Mouse (Mus musculus) bone marrow macrophage, adult 2 months (primary cell): ENCODE measurements around the gene Tmem238l. TPM values are rescaled to one million over a fixed set of nuclear protein-coding genes. Genes with fewer than 3 reads are reported as not detected.

Experiments used
- H3K27ac ChIP-seq: 2 replicates; pipeline ENCODE4 v1.5.1; 2012; ENCODE audit warnings: low read depth, low read length; ENCODE audit not compliant: insufficient read depth
- H3K4me1 ChIP-seq: 2 replicates; pipeline ENCODE4 v1.6.1; 2012; ENCODE audit warnings: low read length; ENCODE audit not compliant: control insufficient read depth, insufficient read depth
- H3K4me3 ChIP-seq: 2 replicates; pipeline ENCODE4 v1.5.1; 2012; ENCODE audit warnings: mild to moderate bottlenecking, low read length, moderate library complexity; ENCODE audit not compliant: insufficient read depth
- CTCF ChIP-seq: IDR thresholded peaks from 2 replicates; pipeline ENCODE4 v1.5.1; 2012; ENCODE audit warnings: low read depth, mild to moderate bottlenecking, low read length, moderate library complexity
- POLR2A ChIP-seq: IDR thresholded peaks from 2 replicates; pipeline ENCODE4 v1.6.1; 2012; ENCODE audit warnings: mild to moderate bottlenecking, low read depth, low read length, borderline replicate concordance
- polyA plus RNA-seq: library from polyadenylated mRNA; stranded (reverse); fragments of >200 nt; gene quantifications from 2 replicates; pipeline ENCODE4 v1.2.4, GENCODE M21; 2012; ENCODE audit not compliant: missing spikeins, insufficient read depth, insufficient read length

Gene Tmem238l
- not detected in 2 replicates for polyA plus RNA-seq

- Histone ChIP-seq H3K4me3 (no peak within 1 kb of the TSS), H3K4me1 (no peaks in the 10 kb centered on the region), H3K27ac (no peak within 1 kb of the TSS)
- TF ChIP-seq CTCF: no peak
- TF ChIP-seq POLR2A: no peak
Observed at GRCm38 (mm10) chr11:66956303-66956702, at the start of gene Tmem238l. TSS of gene Tmem238l (plus strand) at chr11:66956638.

DNA sequence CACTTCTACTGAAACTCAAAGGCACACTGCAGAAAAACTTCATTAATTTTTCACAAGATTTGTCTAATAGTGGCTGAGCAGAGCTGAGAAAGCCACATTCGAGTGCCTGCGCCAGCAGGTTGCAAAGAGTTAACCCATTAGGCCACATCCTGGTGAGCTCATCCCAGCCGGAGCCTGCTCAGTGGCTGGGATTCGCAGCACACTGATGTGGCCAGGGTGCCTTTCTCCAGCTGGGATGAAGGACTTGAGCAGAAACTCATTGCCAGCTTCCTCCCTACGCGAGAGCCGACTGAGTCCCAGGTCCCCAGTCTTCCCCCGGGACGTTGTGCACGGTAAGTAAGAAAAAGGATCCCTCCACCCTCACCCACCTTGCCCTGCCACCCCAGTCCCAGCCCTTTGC lies 44.6 kb upstream of the Tmem238l start, which contains the start of gene Pirt:
Pirt (plus strand) TSS at position 171 of the 400 bp plus-strand sequence.
- TF ChIP-seq POLR2A (no peak), CTCF (no peak)
- Histone ChIP-seq H3K27ac (no peak within 1 kb of the TSS), H3K4me3 (no peak within 1 kb of the TSS), H3K4me1 (no peaks in the 10 kb centered on the region)

DNA sequence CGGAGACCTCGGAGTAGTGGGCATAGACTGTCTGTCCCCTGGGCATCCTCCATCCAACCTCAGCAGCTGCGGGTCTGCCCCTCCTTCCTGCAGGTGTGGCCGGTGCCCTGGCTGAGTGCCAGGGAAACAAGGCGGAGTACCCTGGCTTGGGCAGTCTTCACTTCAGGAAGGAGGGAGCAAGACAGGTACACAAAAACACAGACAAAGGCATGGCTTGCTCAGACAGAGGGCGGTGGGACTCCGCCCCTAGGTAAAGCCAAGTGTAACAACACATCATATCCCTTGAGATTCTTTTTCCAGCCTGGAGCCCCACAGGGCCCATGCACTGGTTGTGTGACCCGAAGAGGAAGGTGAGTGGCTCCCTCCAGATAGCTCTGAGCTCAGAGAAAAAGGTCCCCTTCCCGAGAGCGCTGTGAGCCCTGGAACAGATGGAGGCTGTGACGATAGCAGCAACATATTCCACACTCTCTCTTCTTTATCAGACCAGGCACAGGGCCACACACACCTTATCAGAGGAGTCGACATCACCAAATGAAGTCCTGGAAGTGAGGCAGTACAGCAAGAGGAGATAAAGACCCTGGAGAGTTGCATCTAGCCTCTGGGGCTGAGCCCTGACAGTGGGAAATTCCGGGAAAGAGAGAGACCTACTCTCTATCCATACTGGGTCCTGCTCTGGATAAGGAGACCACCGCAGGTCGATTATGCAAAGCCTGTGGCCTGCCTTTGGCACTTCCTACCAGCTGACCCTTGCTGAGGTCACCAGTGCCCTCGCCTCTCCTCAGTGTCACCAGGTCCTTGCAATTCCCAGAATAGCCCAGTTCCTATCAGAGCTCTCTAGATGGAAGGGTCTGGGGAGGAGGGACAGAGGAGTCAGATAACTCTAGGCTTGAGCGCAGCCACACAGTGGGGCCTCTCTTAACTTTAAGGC lies 43.6 kb upstream of the Tmem238l start:
- TF ChIP-seq CTCF (no peak), POLR2A (no peak)
- H3K4me3 ChIP-seq: no peak overlapping the region
- no peaks in the 10 kb centered on the region for H3K4me1 ChIP-seq
- no peak overlapping the region for H3K27ac ChIP-seq

DNA sequence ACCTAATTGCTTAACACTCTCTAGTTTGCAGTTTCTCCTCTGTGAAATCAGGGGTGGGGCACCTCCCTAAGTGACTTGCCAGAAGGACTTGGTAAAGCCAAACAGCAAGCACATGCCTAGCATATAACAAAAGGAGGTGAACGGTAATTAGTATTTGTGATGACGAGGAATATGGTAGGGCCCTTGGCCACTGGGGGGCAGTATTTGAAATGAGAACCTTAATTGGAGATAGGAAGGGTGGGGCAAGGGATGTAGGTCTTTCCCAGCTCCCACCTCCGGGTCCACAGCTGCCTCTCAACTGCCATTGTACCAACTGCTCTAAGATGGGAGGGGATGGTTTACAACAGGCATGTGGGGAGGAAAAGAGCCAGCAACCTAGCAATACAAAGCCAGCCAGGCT lies 42.2 kb upstream of the Tmem238l start:
- Histone ChIP-seq H3K4me3 (no peak overlapping the region), H3K27ac (no peak overlapping the region), H3K4me1 (no peaks in the 10 kb centered on the region)
- no peak for TF ChIP-seq POLR2A
- TF ChIP-seq CTCF: peak; percentile 70

- H3K27ac ChIP-seq: no peak overlapping the region
- H3K4me3 ChIP-seq: no peak overlapping the region
- TF ChIP-seq POLR2A: no peak
- no peak for TF ChIP-seq CTCF
- H3K4me1 ChIP-seq: no peaks in the 10 kb centered on the region
Observed at GRCm38 (mm10) chr11:66920012-66920411, 36.4 kb upstream of the Tmem238l start.

DNA sequence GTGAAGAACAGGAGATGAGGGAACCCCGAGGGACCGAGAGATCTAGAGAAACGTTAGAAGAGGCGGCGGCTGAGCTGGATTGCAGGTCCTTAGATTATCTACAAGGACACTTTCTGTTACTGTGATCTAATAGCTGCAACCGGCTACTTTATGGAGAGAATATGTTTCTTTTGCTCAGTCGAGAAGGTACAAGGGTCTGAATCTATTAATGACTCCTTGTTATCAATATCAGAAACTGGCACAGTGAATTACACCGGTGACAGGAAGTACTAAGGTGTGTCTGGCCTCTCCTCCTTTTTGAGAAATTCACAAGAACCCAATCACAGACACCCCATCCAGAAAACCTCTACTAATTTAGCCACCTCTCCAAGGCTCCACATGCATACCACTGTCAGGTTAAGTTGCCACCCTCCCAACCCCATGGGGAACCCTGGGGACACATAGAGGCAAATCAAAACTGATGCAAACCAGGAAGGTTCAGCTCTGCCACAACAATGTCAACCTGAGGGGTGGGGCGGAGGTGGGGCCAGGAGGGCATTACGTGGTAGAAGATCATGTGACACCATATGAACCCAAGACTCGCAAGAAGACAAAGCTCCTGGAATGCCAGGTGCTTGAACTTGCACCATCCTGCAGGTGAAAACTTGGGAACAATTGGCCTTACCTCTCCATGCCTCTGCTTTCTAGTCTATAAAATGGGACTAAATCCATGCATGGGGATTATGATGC lies 32.2 kb upstream of the Tmem238l start:
- H3K4me3 ChIP-seq: no peak overlapping the region
- no peak overlapping the region for H3K27ac ChIP-seq
- TF ChIP-seq CTCF: no peak
- TF ChIP-seq POLR2A: no peak
- no peaks in the 10 kb centered on the region for H3K4me1 ChIP-seq

- no peak overlapping the region for H3K27ac ChIP-seq
- H3K4me1 ChIP-seq: no peaks in the 10 kb centered on the region
- H3K4me3 ChIP-seq: no peak overlapping the region
- TF ChIP-seq POLR2A (no peak), CTCF (no peak)
Observed at GRCm38 (mm10) chr11:66928311-66928710, 28.1 kb upstream of the Tmem238l start.

GRCm38 (mm10) chr11:66932827-66933599 lies 23.4 kb upstream of the Tmem238l start:
- Histone ChIP-seq H3K4me3 (no peak overlapping the region), H3K27ac (no peak overlapping the region), H3K4me1 (no peaks in the 10 kb centered on the region)
- TF ChIP-seq CTCF: no peak
- no peak for TF ChIP-seq POLR2A

- Histone ChIP-seq H3K4me3 (no peak overlapping the region), H3K27ac (no peak overlapping the region), H3K4me1 (no peaks in the 10 kb centered on the region)
- TF ChIP-seq CTCF: no peak
- no peak for TF ChIP-seq POLR2A
Observed at GRCm38 (mm10) chr11:66934428-66935173, 21.8 kb upstream of the Tmem238l start.
